Mouse (Mus musculus) forelimb bud, embryonic 11.5 days (tissue): ENCODE measurements around the gene Tmem53.

Experiments
- DNase-seq: peaks from one replicate; pipeline ENCODE4 v3.0.0-alpha.2; 2012; ENCODE audit warnings: low read depth, low spot score

Tmem53 gene

DNA sequence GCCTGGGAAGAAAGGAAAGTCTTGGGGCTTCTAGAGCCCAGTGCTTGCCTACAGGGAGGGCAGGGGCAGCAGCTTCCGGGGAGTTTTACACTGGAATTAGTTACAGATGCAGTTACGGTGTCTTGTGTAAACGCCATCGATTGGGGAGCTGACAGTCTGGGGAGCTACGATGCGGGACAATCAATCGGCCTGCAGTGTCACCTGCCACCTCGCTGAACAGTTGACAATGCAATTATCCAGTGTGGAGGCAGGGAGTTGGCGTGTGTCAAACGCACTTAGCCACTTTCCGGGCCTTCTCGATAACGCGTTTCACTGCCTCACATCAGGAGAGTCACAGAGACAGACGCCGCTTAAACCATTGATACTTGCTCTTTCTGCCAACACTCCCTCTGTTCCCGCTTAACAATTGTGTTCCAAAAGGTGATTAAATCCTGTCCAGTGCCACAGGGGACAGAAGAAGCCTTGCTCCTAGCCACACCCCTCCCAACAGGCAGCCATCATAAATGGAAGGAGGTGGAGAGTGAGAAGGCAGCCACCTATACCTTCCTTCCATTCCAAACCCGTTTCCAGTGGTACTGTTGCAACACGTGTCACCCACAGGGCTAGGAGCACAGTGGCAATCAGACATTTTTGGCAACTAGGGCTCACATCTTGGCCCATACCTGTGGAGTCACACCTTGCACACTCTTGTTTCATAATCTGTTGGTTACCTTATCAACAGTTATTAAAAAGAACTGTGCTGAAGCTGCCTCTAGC lies 29.5 kb downstream of the Tmem53 start:
- DNase-seq: no peak

DNA sequence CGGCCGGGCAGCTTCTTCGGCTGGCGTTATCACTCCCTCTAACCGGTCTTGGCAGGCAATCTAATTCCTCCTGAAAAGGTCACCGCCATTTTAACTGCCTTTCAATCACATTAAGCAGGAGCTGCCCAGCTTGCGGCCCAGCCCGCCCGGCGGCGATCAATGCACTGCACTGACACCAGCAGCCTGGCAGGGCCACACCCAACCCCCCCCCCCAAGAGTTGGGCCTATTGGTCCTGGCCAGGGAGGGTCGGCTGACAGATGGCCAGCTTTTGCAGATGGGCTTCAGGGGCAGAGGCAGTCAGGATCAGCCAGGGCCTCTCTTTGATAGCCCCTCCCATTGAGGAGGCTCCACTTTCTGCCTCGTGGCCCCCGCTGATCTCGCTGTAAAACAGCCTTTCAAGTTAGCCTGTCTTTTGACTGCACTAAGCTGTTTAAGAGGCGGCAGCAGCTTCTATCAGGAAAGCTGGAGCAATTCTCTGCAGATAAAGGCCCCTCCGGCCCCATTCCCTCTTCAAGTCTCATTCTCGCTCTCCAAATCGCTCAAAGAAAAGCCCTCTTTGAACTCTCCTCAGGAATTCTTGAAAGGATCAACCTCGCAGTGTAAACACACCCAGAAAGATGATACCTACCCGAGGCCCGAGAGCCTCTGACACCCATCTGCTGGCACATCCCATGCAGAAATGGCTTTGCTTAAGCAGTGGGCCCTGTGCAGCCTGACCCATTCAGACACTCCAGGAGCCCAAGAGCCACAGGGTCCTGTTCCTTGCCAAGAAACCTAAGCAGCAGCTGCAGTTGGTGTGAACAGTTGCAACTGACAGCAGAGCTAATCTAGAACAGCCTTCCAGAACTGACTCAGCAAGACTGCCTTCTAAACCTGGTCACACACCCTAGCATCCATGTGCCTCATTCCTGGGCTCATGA lies 31.8 kb downstream of the Tmem53 start:
- no peak for DNase-seq

DNA sequence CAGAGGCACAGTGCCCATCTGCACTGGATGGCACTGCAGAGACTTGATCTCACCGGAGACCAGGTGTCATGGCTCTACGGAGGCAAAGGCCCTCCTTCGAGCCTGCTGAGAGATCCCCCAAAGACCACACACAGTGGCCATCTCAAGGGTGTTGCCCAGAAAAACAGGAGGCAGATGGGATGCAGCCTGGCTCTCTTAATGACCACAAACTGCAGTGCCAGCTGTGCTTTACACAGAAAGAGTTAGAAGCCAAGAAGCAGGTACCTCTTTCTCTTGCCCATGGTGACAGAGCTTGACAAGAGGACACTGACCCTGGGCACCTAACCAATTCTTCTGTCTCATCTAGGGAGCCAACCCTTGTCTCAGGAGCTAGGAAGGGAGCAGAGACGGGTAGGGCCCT lies 32.6 kb downstream of the Tmem53 start:
- no peak for DNase-seq

DNA sequence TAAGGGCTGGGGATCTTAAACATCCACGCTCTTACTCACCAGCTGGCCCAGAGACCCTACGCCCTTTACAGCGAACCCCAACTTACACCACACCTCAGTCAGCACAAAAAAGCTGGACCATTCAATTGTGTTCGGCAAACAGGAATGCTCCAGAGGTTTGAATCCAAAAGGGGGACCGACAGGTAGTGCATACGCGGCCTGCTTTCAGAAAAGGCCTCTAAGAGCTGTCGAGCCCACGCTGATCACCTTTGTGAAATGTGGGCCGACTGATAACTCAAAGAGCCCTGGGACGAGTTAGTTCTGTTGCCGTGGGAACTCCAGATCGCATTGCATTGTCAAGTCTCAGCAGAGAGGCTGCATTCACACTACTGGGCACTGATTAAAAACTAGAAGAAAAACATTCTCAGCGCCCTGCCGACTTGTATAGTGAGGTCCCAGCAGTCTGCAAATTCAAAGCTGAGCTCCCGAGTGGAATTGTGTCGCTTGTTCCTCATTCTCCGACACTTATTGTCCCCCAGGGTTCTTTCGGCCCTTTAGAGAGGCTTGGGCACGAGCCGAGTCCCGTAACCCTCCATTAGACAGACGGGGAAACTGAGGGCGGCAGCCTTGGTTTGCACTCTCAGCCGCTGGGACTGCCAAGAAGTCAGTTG lies 36.7 kb downstream of the Tmem53 start:
- DNase-seq: no peak

DNA sequence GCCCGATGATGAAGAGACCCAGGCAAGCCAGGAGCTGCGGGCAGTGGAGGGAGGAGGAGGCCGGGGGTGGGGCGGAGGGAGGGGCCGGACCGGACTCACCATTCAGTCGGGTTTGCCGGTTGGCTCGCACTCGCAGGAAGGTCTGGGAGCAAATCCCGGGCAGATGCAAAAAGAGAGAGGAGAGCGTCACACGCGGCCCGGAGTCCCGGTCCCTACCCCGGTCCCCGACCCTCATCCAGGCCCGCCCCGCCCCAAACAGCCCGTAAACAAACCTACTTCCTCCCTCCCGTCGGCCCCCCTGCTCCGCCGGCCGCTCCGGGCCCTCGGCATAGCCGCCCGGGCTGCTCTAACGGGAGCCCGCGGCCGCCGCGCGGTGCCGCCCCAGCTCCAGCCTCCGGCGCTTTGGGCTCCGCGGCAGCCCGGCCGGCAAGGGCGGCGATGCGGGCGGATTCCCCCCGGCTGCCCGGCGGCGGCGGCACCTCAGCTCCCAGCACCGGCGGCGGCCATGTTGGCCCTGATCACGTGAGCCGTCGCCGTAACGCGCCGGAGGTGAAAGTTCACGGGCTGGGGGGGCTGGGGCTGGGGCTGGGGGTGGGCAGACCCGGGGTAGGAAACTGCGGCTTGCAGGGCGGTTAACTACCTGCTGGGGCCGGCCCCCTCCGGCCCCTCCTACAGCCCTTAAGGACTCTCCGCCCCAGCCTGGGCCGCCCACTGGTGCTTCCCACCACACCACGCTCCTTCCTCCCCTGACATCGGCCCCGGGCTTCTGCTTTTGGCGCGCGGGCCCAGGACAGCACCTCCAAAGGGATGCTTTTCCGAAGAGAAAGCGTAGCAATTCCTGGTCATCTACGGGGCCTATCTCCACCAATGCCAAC lies 37.4 kb downstream of the Tmem53 start:
- peak; percentile 76 for DNase-seq

DNA sequence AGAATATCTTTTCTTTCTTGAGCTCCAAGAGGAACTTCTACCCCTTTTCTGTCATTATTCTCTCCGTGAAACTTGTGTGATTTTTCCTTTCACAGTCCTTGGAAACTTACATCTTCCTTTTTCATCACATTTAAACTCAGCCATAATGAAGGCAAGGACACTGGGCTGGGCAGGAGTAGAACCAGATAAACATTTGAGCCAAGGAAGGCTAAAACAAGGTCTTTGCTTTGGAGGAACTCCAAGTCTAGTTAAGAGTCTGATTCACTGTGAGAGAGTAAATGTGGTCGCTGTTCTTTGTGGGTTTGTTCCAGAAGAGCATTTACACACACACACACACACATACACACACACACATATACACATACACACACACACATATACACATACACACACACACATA lies 39.9 kb downstream of the Tmem53 start:
- DNase-seq: no peak

DNA sequence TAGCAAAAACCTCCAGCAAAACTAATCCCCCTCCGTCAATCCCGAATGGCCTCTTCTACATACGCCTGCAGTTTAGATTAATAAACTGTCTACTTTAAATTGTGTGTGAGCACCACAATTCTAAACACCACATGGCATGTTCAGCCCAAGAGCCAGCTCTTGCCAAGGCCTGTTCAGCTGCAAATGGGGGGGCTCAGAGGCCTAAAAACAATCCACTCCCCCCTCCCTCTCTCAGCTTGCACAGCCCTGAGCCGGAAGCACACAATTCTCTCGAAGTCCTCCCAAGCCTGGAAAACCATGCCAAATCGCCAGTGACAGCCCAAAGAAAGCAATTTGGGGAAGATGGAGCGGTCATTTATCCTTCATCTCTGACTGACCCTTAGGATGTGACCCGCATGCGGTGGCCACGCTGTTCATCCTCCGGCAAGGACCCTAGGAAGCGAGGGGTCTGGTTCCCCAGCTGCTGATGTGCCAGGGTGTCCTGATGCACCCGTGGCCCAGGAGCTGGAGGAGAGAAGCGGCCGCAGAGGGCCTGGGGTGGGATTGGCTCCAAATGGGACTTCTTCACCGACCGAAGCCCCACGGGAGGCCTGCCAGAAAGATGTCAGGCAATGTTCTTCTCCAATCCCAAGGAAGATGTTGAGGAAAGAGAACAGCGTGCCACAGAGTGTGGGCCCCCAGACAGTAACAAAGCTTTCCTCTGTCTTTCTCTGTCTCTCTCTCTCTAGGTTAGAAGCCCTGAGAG lies 45.3 kb downstream of the Tmem53 start:
- DNase-seq: no peak

DNA sequence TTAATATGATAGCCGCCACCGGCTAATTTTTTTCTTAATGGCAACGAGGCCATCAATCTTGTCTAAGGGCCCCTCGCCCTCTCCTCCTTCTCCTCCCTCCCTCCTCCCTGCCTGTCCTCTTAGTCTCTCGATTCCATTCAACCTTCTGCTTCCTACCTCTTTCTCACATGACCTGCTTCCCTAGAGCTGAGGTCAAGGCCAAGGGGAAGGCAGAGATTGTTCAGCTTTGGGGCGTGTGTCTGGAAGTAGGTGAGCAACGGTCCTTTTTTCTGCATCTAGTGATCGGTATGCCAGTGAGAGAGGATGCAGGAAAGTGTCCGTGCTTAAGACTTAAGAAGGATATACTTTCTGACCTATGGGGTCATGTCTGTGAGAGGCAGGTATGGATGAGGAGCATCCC lies 46.1 kb downstream of the Tmem53 start:
- DNase-seq: no peak

DNA sequence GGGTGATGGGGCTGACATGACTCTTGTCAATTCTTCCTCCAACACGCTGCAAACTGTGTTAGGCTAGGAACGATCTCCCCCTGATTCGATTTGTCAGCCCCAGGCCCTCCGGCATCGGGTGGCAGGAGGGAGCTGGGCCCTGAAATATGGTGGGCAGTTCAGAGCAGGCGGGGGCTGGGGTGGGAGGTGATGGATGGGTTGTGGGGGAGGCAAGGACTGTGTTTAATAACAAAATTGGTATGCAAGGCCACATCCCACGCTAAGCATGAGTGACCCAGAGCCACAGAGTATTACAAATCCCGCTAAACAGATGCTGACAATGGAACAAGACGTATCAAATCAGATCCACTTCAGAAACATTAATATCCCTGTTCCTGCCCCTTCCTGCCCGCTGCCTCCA lies 48.2 kb downstream of the Tmem53 start:
- no peak for DNase-seq

DNA sequence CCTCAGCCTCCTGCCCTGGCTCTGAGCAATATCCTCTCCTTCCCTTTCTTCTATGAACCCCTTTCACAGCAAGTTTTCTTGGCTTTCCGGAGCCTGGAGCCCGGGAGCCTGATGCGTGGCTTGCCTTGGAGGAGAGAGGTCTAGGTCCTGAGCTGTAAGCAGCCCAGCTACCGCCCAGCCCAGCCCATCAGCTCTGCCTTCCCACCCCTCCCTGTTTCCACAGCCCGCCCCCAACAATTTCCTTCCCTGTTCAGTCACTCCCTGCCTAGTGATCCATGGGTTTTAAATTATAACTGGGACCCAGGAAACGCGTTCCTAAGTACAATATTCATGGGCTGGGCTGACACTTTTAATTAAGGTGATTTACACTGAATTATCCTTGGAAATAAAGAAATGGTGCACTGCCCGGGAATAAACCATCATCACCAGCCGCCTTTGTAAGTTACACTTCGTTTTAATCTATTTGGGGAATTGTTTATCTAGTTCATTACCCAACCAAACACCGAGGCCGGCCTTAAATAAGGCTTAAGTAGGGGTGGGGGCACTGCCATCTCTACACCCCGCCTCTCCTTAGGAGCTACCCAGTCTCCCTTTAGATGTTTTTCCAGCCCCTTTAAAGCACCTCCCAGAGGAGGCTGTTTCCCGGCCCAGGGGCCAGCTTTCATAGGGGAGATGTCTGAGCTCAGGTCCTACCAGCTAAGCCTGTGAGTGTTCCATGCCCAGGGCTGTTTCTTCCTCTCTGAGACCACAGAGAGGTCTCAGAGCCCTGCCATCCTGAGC lies 50.5 kb downstream of the Tmem53 start:
- DNase-seq: no peak

DNA sequence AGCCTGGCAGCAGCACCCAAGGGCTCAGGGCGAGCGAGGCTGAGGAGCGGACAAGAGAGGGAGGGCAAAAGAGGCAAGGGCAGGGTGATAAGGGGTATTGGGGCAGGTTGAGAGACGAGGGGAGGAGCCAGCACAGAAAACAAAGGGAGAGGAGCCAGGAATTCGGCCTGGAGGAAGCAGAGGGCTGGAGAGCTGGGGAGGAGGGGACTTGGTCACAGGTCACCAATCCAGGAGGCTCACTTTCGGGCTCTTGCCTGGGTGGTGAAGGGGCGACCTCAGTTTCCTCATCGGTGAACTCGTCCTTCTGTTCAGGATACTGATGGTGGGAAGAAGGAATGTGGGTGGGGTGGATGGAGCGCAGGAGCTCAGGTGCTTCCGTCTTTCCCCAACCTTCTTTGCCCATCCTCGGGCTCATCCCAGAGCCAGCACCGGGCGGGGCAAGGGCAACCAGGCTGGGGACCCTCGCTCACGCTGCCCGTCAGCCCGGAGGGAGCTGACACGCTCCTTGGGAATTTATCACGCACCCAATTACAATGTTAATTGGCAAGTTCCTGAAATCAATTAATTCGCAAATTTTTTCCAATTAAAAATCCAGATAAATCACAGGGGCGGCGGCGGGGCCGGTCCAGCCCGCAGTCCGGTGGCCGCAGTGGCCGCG lies 52.0 kb downstream of the Tmem53 start:
- no peak for DNase-seq

DNA sequence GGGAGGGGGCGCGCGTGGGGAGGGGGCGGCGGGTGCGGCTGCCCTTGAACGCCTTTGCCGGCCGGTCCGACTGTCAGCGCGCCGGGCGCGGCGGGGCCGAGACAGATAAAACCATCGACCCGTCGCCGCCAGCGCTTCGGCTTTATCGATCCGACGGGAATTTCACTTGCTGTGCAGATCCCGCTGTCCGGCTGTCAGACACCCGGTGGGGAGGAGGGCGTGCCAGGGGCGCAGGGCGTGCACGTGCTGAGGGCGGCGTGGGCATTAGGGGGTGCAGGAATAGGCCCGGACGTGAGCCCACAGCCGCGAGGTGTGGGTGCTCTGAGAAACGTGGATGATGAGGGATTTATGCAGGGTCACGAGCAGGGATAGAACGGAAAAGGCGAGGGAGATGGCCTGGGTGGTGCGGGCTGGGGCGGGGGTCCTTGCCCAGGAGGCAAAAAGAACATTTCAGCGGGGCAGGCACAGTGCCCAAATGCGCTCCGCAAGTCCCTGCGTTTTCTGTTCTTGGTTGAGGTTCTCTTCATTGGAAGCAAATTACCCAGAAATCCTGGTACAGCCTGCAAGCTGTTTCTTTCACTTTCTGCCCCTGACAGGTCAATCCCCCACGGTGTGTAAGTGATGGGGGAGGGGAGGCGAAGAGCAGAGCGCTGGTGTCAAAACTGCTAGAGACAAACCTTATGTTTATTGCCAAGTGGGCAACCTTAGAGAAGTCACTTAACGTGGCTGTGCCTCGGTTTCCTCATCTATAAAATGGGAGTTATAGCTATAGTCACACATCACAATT lies 52.7 kb downstream of the Tmem53 start:
- DNase-seq: no peak

DNA sequence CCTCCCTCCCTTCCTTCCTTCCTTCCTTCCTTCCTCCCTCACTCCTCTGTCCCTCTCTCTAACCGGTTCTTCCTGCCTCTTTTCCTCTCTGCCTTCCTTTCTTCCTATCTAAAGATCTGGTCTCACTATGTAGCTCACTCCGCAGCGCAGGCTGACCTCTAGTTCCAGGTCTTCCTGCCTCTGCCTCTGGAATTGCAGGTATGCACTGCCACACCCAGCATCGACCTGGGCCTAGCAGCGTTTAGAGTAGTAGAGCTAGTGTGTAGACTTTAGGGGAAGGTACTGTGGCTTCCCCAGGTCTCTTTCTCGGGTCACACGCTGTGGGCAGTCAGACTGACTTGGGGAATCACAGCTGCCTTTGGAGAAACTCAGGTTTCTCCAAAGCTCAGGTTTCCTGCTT lies 53.7 kb downstream of the Tmem53 start:
- no peak for DNase-seq

DNA sequence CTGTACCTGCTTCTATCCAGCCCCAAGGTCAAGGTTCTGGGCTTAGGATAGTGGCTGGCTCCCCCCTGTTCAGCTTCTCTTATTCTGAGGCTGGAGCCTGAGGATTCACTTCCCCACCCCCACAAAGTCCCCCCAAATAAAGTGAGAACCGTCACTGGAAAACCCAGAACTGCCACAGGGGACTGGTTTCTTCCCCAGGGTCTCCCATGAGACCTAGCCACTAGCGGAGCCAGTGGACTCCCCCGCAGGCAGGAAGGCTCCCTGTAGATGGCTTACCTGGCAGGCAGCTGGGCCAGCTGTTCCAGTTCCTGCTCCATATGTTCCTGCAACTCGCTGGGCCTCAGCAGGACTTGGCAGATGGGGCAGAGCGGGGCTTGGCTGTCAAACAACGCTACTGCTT lies 55.5 kb downstream of the Tmem53 start:
- DNase-seq: no peak

DNA sequence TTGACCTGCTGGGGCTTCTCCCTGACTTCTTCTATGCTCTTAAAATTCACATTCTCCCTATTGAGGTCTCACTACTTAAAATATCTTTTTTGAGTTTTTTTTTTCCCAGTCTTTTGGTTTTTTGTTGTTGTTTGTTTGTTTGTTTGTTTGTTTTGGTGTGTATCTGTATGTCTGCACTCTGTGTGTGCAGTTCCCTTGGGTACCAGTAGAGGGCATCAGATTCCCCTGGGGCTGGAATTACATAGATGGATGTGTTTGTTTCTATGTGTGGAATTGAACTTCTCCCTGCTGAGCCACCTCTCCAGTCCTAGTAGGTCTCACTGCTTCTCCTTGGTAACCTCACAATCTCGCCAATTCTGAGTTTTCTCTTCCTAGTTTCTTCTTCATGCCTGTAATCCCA lies 57.7 kb downstream of the Tmem53 start:
- DNase-seq: no peak

DNA sequence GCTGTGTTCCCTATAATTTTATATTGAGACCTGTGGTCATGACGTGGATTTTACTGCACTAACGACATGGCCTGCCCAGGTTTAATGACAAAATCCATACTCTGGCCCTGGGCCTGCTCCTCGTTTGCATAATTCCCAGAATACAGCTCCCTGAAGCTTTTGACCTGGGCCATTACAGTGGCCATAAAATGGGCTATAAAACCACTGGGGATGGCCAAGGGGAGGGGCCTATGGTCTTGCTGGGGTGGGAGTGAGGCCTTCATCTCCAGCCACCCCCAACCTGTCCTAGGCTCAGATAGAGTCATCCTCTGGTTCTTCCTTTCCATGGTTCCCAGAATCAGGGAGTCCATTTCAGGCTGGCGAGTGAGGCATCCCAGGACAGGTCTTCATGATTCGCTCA lies 60.1 kb downstream of the Tmem53 start:
- DNase-seq: peak; percentile 41

DNA sequence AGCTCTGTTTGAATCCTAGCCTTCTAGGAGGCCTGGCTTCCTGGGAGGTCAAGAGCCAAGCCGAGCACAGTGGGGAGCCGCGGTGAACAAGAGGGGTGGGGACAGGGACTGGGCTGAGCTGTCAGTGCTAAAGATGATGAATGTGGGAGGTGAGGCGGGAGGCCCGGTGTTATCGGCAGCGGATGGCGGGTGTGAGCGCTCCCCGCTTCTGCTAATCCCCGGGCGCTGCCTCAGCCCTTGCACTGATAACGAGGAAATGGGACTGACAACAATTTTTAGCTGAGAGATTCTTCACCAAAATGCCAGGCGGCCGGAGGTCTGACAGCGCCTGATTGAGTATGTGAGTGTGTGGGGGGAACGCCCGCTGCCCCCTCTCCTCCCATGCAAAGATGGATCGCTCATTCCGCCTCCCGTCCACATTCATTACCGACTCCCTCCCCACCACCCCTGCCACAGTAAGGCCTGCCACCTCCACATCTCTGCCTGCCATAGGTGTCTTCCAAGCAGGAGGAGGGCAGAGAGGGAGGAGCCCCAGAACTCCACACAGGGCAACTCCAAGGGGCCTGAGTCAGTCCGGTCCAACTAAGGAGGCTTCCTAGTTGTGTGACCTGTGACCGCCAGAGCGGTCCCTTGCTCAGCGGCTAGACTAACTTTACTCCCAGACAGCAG lies 60.8 kb downstream of the Tmem53 start:
- no peak for DNase-seq

DNA sequence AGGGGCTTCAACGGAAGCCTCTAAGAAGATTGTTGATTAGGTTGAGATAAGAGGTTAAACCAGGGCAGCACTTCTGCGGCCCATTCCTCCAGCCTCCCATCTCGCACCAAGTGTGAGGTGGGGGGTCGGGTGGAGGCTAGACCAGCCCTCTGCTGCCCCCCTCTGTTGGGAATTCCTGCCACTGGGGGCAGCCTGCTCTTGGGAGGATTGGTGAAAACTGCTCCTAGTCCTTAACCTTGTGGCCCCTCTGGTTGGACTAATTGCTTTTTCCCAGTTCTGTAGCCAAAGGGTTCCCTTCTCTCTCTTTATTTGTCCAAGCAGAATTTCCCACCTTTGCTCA lies 61.3 kb downstream of the Tmem53 start:
- no peak for DNase-seq
